Mouse (Mus musculus): ENCODE results near the gene Tmed10.

- TF ChIP-seq CTCF (IDR thresholded peaks at IDR 0.05; ENCODE audit: insufficient read depth, low read length) (no peak), POLR2A (IDR thresholded peaks at IDR 0.05; ENCODE audit: borderline replicate concordance, extremely low read depth, low read depth, low read length) (no peak)
These were observed 27.5 kb downstream of the Tmed10 start for GRCm38 (mm10) chr12:85347196-85347595.

All from lung, adult 2 months (tissue).